Mouse (Mus musculus) left cerebral cortex, postnatal 4 days (tissue): ENCODE measurements around the gene Vdac2. TPM values are rescaled to one million over a fixed set of nuclear protein-coding genes. Genes with fewer than 3 reads are reported as not detected.

Experiments
- DNase-seq: peaks from one replicate; pipeline ENCODE4 v3.0.0-alpha.2; 2022
- intact Hi-C: fragments of 180-260 bp; cut with DNase I; formaldehyde crosslinking; loops from one replicate; pipeline ENCODE4 v1.15.1; 2025
- total RNA-seq, 2 experiments: library from RNA; stranded (reverse); gene quantifications; 2 replicates each; pipeline ENCODE4 v1.2.3; 2021

Gene Vdac2
- 100 to 1,000 TPM; 182 to 185 TPM for total RNA-seq

DNA sequence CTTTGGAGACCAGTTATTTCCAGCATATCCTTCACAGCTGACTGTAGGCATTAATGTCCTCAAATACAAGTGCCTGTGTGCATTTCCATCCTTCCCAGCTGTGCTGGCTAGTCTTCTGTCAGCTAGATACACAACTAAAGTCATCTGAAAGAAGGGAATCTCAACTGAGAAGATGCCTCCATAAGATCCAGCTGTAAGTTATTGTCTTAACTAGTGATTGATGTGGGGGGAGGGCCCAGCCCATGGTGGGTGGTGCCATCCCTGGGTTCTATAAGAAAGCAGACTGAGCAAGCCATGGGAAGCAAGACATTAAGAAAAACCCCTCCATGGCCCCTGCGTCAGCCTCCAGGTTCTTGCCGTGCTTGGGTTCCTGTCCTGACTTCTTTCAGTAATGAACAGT is at the start of gene Vdac2:
Gene Vdac2 (plus strand): TSS at position 301 of the 400 bp plus-strand sequence.
- no peak for DNase-seq

DNA sequence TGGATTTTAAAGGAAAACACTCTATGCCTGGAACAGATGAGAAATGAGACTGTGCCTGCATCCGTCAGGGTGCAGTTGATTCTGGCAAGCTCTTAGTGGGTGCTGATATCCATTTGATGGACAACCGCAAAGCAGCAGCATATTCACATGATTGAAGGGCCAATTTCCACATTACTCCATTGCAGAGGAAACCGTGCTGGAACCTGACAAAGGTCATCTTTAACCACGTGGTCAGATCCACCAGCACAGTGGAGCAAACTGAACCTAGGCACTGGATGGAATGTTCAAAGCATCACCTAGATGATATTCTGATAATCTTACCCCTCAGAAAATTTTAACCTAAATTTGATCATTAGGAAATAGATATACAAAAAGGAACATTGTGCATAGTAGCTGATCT is 48.8 kb upstream of the Vdac2 start:
- no peak for DNase-seq

More for the DNA sequence above, at the start of gene Vdac2:
- intact Hi-C loops = no loop called here

DNA sequence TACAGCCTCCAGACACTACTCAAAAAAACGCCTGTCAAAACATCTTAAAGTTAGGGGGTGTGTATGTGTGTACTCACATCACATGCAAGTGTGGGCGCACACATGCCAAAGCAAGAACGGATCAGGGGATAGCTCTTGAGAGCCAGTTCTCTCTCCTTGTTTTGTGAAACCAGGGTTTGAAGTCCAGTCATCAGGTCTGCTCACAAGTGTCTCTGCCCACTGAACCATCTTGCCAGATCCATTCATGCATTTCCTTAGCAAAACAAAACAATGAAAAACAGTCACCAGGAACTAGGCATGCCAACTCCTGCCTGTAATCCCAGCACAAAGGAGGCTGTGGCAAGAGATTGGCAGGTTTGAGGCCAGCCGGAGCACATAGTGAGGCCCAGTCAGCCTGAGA is 38.5 kb upstream of the Vdac2 start:
- no peak for DNase-seq
- intact Hi-C loops = no loop called here

More for the DNA sequence above, 48.8 kb upstream of the Vdac2 start:
- intact Hi-C loops = no loop called here

DNA sequence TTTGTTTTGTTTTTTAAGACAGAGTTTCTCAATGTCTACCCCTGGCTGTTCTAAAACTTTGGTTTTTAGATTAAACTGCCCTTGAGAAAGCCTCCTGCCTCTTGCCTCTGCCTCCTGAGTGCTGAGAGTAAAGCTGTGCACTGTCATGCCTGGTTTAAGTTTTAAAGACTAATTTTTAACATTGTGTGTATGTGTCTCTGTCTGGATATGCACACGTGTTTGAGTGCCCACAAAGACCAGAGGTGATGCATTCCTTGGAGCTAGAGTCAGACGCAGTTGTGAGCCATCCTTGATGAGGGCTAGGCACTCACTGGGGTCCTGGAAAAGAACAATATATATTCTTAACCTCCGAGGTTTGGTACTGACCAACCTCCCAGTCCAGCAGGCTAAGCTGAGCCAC is 37.7 kb upstream of the Vdac2 start:
- DNase-seq = no peak
- intact Hi-C loops = no loop called here

DNA sequence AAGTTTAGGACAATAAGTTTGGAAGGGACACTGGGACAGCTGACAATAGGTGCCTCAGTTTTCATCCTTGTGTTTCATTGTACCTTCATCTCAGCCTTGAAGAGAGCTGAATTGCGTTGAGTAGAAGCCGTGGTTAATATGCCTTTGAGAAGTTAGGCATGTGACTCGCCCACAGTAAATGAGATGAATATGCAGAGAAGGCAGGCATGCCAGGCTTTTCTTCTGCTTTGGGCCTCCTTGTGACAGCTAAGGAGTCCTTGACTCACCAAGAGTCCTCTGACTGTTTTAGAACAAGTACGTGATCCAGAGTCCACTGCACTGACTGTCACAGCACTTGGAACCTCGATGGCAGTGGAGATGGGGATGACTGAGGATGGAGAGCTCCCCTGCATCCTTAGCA is 36.9 kb upstream of the Vdac2 start:
- intact Hi-C loops = no loop called here
- DNase-seq = no peak

DNA sequence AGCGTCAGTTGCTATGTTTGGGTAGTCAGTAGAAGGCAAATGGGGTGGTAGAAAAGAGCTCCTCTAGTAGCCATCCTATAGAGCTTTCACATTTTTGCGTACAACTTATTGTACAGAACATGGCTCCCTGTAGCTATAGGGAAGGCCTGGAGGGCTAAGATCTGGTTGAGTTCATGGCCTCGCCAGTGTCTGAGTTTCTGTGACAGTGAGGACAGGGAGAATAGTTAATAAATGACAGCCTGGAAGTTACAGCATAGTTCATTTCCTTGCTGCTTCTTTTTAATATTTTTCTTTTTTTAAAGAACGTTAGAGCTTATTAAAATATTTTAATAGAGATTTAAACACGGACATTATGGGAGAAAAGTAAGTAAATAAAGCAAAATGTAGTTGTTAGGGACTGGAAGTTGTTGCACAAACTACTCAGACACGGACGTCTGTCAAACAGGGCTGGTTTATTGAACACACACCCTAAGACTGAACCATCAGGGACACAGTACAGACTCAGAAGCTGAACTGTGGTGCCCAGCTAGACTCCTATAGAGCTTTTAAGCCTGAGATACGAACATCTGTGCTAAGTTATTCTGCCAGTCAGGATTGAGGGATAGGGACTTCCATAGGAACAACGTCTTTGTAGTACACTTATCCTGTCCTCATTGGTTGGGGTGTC is 34.3 kb upstream of the Vdac2 start:
- no peak for DNase-seq
- intact Hi-C loops = no loop called here

DNA sequence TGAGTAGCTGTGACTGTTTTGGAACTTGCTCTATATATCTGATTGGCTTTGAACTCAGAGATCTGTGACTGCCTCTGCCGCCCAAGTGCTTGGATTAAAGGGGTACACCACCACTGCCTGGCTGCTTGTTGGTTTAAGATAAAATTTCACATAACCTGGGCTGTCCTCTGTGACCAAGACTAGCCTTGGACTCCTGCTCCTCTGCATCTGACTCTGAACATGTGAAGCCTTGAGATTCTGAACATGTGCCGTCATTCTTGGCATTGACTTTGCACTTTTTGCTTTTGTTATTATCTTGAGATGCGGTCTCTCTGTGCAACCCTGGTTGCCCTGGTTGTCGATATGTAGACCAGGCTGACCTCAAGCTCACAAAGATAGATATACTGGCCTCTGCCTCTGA is 33.3 kb upstream of the Vdac2 start:
- intact Hi-C loops = no loop called here
- no peak for DNase-seq

DNA sequence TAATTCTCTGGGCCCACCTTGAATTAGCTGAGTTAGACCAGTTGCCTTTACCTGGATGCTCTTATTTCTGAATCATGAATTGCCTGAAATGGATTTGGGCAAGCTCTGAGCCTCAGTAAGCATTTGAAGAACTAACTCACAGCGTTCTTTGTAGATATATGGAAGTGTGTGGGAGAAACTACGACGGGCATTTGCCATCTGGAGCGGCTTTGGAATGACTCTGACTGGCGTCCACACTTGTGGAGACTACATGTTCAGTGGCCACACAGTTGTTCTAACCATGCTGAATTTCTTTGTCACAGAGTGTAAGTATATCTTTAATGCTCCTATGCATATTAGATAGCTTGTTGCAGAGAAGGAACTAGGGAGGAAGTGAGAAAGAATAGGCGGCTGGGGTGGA is 32.8 kb upstream of the Vdac2 start:
- no peak for DNase-seq
- intact Hi-C loops = no loop called here

DNA sequence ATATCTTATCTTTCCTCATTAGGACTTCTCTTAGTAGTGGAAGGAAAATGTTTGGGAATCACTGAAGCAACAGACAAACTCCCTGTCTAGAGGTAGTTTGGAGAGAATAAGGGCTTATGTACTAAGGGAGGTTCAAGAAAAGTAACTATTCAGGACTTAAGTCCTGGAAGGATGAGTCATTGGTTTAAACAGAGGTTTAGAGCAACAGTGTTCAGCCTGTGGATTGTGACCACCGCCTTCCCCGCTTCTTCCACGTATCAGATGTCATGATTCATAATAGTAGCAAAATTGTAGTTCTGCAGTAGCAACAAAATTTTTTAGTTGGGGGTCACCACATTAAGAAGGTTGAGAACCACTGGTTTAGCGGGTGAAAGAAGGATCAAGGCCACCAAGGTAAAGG is 24.4 kb upstream of the Vdac2 start:
- intact Hi-C loops = no loop called here
- no peak for DNase-seq

DNA sequence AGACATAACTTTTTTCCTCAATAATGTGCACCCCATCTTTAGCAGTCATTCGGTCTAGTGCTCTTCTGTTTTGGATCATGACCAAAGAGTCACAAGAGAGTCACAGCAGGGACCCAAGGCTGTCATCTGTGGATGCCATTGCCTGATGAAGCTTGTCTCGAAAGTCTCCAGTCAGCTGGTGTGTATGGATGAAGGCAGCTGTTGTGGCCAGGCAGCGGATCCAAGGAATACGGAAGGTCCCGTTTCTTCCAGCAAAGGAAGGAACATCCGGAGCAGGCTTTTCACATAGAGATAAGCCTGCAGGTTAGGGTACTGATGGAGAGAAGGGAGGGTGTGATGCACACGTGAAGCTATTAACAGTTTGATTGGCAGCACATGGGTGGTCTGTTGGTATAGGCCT is 23.4 kb upstream of the Vdac2 start:
- intact Hi-C loops = no loop called here
- peak; percentile 25 for DNase-seq

DNA sequence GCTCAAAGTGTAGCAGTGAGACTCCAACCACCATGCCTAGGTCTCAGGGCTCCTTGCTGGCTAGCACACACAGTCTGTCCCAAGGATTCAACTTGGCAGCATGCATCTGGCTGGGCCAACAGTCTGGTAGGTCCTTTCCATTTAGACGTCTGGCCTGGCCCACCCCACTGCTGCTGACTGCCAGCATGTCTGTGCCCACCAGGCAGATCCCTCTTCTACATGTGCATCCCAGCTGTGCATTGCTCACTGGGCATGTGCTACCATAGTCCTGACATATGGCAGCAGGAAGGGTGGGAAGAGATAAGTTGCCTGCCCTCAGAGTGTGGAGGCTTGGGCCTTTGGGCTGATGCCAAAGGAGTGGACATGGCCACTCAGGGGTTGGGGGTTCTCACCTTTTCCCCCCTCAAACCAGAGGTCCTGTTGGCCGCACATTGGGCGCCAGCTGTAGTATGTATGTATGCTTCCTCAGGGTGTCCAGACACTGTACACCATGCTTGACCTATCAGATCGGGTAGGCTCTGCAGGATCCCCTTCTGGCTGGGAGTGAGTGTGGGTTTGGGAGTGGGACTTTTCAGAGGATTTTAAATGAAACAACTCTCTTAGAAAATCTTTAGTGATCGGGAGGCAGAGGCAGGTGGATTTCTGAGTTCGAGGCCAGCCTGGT is 22.4 kb upstream of the Vdac2 start:
- intact Hi-C loops = no loop called here
- DNase-seq = peak; percentile 72

DNA sequence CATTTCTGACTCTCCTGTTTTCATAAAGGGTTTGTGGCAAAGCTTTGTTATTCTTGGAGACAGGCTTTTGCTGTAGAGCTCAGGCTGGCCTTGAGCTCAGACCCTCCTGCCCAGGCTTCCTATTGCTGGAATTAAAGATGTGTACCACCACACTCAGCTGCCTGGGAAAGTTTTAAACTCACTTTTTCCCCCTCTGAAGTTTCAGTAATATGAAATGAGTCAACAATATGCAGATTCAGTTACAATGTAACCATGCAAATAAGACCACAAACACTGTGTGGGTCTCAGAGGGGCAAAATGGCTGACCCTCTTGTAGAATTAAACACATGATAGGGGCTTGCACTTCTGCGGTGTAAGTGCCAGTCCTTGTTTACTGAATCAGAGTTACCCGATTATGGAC is 18.8 kb upstream of the Vdac2 start:
- intact Hi-C loops = no loop called here
- no peak for DNase-seq

DNA sequence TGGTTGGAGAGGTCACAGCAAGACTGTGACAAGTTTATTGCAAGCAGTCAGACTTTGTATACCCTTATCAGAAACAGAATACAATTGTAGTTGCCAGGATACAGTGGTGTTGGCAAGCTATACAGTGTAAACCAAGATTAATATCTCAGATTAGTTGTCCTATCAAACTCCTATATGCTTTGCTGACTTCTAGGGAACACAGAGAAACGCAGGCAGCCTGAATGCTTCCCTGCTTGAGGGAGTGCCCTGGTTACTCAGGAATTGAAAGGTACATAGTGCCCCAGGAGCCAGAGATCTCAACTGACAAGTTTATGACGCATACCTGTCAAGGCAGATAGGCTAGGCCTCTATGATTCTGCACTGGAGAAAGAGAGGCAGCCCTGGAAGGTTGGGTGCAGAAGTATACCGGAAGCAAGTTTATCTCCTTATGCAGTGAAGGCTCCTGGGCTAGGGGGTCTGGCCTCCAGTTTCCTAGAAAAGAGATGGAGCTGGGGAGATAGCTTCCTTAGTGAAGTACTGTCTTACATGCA is 18.3 kb upstream of the Vdac2 start:
- DNase-seq = no peak
- intact Hi-C loops = no loop called here

DNA sequence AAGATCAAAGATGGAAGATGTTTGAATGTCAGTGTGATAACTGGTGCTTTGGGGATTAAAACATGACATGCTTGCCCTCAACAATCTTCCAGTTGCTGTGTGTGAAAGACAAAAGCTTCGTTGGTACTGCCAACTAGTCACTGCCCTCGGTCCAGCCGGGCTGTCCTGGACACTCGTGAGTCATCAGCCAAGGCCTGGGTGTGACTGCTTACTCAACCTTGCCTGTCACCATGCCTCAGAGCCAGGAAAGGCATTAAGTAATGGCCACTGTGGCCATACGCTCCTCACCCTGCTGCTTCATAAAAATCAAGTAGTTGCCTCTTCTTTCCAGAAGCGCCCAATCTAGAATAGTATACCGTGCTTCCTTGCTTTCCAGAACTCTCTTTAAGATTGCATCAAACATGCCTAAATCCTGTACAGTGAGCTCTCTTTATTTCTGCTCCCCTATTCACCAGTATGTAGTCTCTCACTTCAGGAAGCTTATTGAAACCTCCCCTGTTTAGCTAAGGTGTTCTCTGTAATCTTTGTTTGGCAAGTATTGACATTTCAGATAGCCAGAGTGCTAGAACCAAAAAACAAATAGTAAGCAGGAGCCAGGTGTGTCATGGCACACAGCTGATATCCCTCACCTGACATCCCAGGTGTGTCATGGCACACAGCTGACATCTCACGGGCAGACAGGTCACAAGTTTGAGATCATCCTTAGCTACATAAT is 16.7 kb upstream of the Vdac2 start:
- no peak for DNase-seq
- intact Hi-C loops = no loop called here

DNA sequence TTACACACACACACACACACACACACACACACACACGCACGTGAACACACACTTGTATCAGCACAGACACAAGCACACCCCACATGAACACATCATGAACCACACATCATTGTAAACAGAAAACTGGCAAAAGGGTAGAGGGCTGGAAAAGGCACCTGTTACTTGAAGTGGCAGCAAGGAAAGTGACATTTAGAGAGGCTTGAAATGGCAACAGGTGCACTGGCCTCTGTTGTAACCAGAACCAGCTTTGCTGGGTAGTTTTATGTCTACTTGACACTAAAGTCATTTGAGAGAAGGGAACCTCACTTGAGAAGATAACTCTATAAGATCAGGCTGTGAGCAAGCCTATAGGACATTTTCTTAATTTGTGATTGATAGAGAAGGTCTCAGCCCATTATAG is 15.6 kb upstream of the Vdac2 start:
- intact Hi-C loops = no loop called here
- DNase-seq = no peak

DNA sequence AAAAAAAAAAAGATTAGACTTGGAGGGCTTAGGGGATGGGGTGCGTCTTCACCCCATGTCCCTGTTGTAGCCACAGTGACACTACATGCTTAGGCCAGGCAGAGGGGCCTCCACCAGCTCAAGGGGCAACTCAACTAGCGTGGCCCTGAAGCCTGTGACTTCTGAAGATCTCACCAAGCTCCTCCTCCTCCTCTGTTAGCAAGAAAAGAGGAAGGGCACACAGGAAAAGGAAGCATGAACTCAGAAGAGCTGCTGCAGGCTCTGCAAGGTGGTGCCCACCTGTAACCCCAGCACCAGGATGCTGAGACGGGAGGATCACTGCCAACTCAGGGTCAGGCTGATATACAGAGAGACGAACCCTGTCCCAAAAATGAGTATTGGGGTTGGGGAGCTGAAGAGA is 13.7 kb upstream of the Vdac2 start:
- no peak for DNase-seq
- intact Hi-C loops = no loop called here

DNA sequence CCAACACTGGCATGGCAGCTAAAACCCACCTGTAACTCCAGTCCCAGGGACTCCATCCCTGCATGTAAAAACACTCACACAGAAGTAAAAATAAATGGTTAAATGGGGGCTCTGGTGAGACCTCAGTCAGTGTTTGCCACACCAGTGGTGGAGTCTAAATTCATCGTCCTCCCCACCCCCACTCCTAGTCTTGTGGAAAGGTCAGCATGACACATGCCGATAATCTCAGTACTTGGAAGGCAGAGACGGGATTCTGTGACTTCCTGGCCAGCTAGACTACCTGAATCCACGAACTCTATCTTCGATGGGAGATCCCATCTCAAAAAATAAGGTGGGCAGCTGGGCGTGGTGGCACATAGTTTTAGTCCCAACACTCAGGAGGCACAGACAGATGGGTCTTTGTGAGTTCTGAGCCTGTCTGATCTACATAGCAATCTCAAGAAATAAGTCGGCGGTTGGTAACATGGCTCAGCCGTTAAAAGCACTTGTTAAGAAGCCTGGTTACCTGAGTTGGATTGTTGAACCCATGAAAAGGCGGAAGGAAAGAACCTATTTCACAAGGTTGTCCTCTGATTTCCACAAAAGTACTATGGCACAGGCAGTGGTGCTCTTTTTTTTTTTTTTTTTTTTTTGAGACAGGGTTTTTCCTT is 13.2 kb upstream of the Vdac2 start:
- DNase-seq = no peak
- intact Hi-C loops = no loop called here

DNA sequence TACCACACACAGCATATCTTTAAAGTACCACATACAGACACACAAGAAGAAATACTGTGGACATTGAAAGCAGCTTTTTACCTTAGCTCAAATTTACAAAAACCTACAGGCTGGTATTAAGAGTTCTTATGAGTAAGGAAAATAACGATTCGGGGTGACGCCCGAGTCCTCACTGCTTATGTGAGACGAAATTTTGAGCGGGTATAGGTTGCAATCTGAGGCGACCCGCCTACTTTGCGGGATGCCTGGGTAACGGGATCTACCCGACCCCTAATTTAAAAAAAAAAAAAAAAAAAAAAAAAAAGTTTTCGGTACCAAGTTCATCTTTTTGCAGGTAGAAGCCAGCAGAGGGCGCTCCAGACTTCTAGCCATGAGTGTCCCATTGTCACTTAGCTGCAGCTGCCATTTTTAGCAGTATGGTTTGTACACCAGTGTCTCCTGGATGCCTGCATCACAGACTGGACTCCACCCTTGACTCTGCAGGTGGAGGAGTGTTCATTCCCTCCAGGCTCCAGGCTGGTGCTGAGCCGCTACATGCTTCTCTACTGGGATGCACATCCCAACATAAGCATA is 12.4 kb upstream of the Vdac2 start:
- intact Hi-C loops = no loop called here
- peak; percentile 51 for DNase-seq

DNA sequence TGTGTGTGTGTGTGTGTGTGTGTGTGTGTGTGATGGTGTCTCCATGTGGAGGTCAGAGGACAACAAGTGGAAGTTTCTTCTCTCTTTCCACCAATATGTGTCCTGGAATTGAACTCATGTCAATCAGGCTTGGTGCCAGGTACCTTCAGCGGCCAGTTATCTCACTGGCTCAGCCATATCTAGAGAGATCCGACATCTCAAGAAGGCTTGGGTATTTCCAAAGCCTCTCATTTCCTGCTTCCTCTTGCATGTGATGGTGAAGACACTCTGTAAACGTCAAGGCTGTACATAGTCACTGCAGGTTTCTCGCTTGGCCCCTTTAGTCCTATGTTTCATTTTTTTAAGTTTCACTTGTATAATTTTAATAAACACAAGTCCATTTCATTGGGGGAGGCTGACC is 11.8 kb upstream of the Vdac2 start:
- DNase-seq = no peak
- intact Hi-C loops = no loop called here

DNA sequence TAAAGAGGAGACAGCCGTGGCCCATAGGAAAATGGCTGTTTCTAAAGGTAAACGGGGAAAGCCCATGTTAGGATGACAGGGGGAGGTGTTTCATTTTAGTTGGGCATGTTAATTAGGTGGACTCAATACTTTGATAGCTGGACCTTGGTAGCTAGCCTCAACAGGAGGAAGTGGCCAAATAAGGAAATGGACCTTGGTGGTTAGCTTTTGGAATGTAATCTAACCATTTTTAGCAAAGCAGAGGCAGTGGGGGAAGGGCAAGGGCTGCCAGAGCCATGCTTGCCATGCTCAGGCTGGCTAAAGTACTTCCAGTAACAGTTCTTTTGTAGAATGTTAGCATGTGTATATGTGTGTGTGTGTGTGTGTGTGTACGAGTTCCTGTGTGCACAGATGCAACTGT is 11.2 kb upstream of the Vdac2 start:
- intact Hi-C loops = no loop called here
- DNase-seq = no peak

DNA sequence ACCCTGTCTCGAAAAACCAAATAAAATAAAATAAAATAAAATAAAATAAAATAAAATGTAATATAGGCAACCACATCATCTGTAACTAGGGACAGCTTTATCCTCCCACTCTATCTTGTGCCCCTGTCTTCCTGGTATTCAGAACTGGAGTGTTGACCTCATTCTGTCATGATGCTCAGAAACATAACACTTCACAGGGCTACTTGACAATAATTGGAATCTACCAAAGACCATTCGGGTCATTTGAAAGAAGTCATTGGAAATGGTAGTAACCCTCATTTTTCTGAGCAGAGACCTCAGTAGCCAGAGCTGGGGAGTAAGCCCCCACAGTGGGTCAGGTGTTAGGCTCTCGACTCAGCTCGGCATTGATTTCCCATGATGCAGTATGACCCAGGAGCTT is 10.4 kb upstream of the Vdac2 start:
- no peak for DNase-seq
- intact Hi-C loops = no loop called here
